Mouse (Mus musculus) liver, embryonic 14.5 days (tissue): ENCODE measurements around the gene Lrig1. TPM values are rescaled to one million over a fixed set of nuclear protein-coding genes. Genes with fewer than 3 reads are reported as not detected.

Experiments
- ATAC-seq: fragments of 200-750 bp; cut with Nextera tagmentation; 2 replicates; pipeline ENCODE4 v1.8.0; 2017; ENCODE audit warnings: moderate number of reproducible peaks, mild to moderate bottlenecking, moderate library complexity; ENCODE audit not compliant: insufficient read depth
- DNase-seq, 3 experiments: peaks; one replicate each; pipeline ENCODE4 v3.0.0-alpha.2; 2012 to 2013; ENCODE audit warnings: low read depth in 3 of 3, low spot score in 3 of 3
- H3K27ac ChIP-seq: fragments of 300-500 bp; sonication (generic); 2 replicates; pipeline ENCODE4 v1.5.1; 2014; ENCODE audit warnings: moderate library complexity, mild to moderate bottlenecking, control low read depth, inconsistent platforms
- H3K27me3 ChIP-seq: fragments of 300-500 bp; sonication (generic); 2 replicates; pipeline ENCODE4 v1.6.1; 2014; ENCODE audit warnings: mild to moderate bottlenecking, low read length, moderate library complexity; ENCODE audit not compliant: control insufficient read depth, insufficient read depth
- H3K36me3 ChIP-seq: fragments of 300-500 bp; sonication (generic); replicated peaks from 2 replicates; pipeline ENCODE4 v1.6.1; 2014; ENCODE audit warnings: low read depth; ENCODE audit not compliant: control insufficient read depth, insufficient read depth
- H3K4me1 ChIP-seq, 2 experiments: fragments of 200-500 bp in 1 of 2; fragments of 300-500 bp in 1 of 2; sonication (generic) in 1 of 2; replicated peaks; 2 replicates each; pipeline ENCODE4 v1.6.1; 2012 to 2014; ENCODE audit warnings: antibody characterized with exemption in 1 of 2, inconsistent platforms in 1 of 2, low read length in 1 of 2; ENCODE audit not compliant: control insufficient read depth in 2 of 2, insufficient read depth in 2 of 2
- H3K4me2 ChIP-seq: fragments of 300-500 bp; sonication (generic); 2 replicates; pipeline ENCODE4 v1.6.1; 2014; ENCODE audit warnings: low read depth, mild to moderate bottlenecking, control low read depth, moderate library complexity
- H3K4me3 ChIP-seq, 2 experiments: fragments of 200-500 bp in 1 of 2; fragments of 300-500 bp in 1 of 2; sonication (generic) in 1 of 2; 2 replicates each; pipeline ENCODE4 v1.5.1; 2012 to 2014; ENCODE audit warnings: low read depth in 2 of 2, low read length in 2 of 2, mild to moderate bottlenecking in 2 of 2, control low read depth in 1 of 2, inconsistent platforms in 1 of 2, moderate library complexity in 1 of 2; ENCODE audit not compliant: insufficient read depth in 1 of 2
- H3K9ac ChIP-seq: fragments of 300-500 bp; sonication (generic); replicated peaks from 2 replicates; pipeline ENCODE4 v1.6.1; 2014; ENCODE audit warnings: mild to moderate bottlenecking, control low read depth, moderate library complexity
- H3K9me3 ChIP-seq: fragments of 300-500 bp; sonication (generic); 2 replicates; pipeline ENCODE4 v1.6.1; 2016; ENCODE audit warnings: low read length, mixed read lengths; ENCODE audit not compliant: control insufficient read depth
- CTCF ChIP-seq: IDR thresholded peaks from 2 replicates; pipeline ENCODE4 v1.5.1; 2016; ENCODE audit warnings: antibody characterized with exemption, low read depth, control low read depth
- EP300 ChIP-seq: IDR thresholded peaks from 2 replicates; pipeline ENCODE4 v1.6.1; 2016; ENCODE audit warnings: antibody characterized with exemption, low read depth
- WGBS: fragments of 180-500 bp; shearing (Covaris S2); extraction: QIAGEN DNeasy Blood & Tissue Kit; methylation state at CpG from one replicate; pipeline ENCODE4 v1.1.7; 2014; ENCODE audit not compliant: insufficient replicate concordance; 5-methylcytosine and 5-hydroxymethylcytosine counted together
- polyA plus RNA-seq, 2 experiments: library from polyadenylated mRNA; depleted of rRNA in 1 of 2; stranded (reverse) in 1 of 2; unstranded in 1 of 2; fragments of >200 nt; fragmentation: Nextera tagmentation in 1 of 2; extraction: Ambion mirVana in 1 of 2; gene quantifications; 2 replicates each; pipeline versions ENCODE4 v1.2.1 to v1.2.3; 2012 to 2014

Lrig1 gene
- polyA plus RNA-seq, 2 experiments, result 2.7 to 2.8 TPM

GRCm38 (mm10) chr6:94646902-94647301 is 53.1 kb downstream of the Lrig1 start:
- WGBS, result 54% methylated on average over 6 of the region's 6 CpGs
- TF ChIP-seq EP300 (no peak), CTCF (no peak)
- no peak for DNase-seq
- Histone ChIP-seq H3K9me3 (no peaks in the 10 kb centered on the region), H3K4me1 (peaks cover 0 to 9% of the 10 kb centered on the region in 2 experiments; a peak in 2 of 4 replicates), H3K27ac (no peak overlapping the region), H3K27me3 (no peaks in the 10 kb centered on the region), H3K4me3 (no peak overlapping the region), H3K9ac (no peak overlapping the region), H3K4me2 (no peak overlapping the region), H3K36me3 (no peaks in the 10 kb centered on the region)
- ATAC-seq, result no peak

DNA sequence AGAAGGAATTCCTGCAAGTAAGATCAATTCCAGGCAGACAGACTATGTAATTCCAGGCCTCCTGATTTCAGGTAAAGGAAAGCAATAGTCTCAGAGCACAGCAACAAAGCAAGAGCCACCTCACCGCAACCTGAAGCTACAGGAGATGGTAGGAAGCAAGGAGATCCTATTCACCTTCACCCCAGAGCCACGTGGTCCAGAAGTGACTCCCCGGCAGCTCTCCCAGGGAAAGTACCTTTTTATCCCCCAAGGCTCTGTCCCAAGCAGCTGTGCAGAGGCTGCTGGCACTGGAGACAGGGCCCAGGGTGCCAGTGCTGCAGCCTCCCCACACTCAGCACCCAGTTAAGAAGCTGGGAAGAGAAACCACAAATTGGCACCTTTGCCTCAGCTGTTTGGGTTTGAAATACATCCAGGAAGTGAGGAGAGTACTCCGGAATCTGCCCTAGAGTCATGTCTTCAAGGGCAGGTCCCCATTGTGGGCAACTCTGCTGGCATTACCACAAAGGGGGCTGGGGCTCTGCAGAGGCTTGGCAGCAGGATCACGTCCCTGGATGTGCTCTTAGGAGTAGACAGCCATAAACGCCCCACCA is 53.6 kb downstream of the Lrig1 start:
- Histone ChIP-seq H3K9ac (no peak overlapping the region), H3K27ac (no peak overlapping the region), H3K9me3 (no peaks in the 10 kb centered on the region), H3K4me1 (peaks cover 0 to 9% of the 10 kb centered on the region in 2 experiments; a peak in 2 of 4 replicates), H3K36me3 (no peaks in the 10 kb centered on the region), H3K4me3 (no peak overlapping the region), H3K4me2 (no peak overlapping the region), H3K27me3 (no peaks in the 10 kb centered on the region)
- ATAC-seq, result no peak
- no peak for DNase-seq
- no peak for TF ChIP-seq CTCF
- no peak for TF ChIP-seq EP300
- 44% methylated on average over 6 of the region's 6 CpGs for WGBS

GRCm38 (mm10) chr6:94645723-94646122 is 54.2 kb downstream of the Lrig1 start:
- no peak for DNase-seq
- WGBS, result 20% methylated on average over 4 of the region's 4 CpGs
- H3K36me3 ChIP-seq, result no peaks in the 10 kb centered on the region
- no peaks in the 10 kb centered on the region for H3K9me3 ChIP-seq
- TF ChIP-seq EP300 (no peak), CTCF (no peak)
- no peak overlapping the region for H3K27ac ChIP-seq
- ATAC-seq, result no peak
- H3K27me3 ChIP-seq, result no peaks in the 10 kb centered on the region
- H3K4me1 ChIP-seq, result peaks cover 0 to 9% of the 10 kb centered on the region in 2 experiments; a peak in 2 of 4 replicates
- no peak overlapping the region for H3K4me3 ChIP-seq
- no peak overlapping the region for H3K4me2 ChIP-seq
- H3K9ac ChIP-seq, result no peak overlapping the region

DNA sequence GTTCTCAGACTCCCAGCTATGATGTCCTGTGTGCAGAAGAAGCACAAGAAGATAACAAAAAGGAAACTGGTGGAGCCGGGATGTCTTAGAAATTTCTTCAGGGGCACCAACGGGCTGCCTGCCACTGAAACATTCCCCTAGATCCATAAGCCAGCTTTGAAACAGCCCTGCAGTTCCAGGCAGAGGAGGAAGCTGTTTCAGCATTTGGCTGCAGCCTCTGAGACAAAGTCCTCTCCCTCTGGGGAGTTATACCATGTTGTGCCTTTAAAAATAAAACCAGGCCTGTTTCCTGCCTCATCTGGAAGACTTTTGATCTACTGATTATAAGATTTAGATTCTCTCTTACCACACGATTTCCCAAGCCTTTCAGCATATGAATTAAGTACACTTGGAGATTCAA is 55.3 kb downstream of the Lrig1 start:
- no peaks in the 10 kb centered on the region for H3K36me3 ChIP-seq
- peaks cover 0 to 9% of the 10 kb centered on the region in 2 experiments; a peak in 2 of 4 replicates for H3K4me1 ChIP-seq
- H3K9ac ChIP-seq, result no peak overlapping the region
- H3K27me3 ChIP-seq, result no peaks in the 10 kb centered on the region
- no peak for ATAC-seq
- TF ChIP-seq EP300 (no peak), CTCF (no peak)
- WGBS, result 51% methylated on average over 3 of the region's 3 CpGs
- no peak for DNase-seq
- no peak overlapping the region for H3K4me3 ChIP-seq
- H3K4me2 ChIP-seq, result no peak overlapping the region
- H3K27ac ChIP-seq, result no peak overlapping the region
- no peaks in the 10 kb centered on the region for H3K9me3 ChIP-seq

DNA sequence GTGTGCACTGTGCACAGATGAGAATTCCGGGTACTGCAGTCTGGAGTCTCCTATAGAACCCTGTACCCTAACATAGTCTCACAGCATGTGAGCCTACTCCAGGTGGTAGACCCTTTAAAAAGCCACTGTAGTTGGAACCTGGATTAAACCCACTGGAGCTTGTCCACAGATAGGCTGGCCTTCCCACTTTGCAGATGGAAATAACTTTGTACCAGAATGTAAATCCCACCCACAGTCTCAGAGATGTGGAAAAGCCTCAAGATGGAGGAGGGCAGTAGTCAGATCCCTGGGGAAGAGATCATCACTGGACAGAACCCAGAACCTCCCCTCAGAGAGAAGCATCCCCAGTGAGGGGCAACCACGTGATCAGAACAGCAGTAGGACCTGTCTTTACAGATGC is 56.0 kb downstream of the Lrig1 start:
- no peak overlapping the region for H3K27ac ChIP-seq
- H3K4me3 ChIP-seq, result no peak overlapping the region
- ATAC-seq (no peak), DNase-seq (no peak)
- WGBS, result 43% methylated on average over 2 of the region's 2 CpGs
- H3K4me1 ChIP-seq, result peaks cover 0 to 7% of the 10 kb centered on the region in 2 experiments; a peak in 2 of 4 replicates
- no peaks in the 10 kb centered on the region for H3K9me3 ChIP-seq
- TF ChIP-seq CTCF (no peak), EP300 (no peak)
- no peaks in the 10 kb centered on the region for H3K27me3 ChIP-seq
- H3K4me2 ChIP-seq, result no peak overlapping the region
- H3K9ac ChIP-seq, result no peak overlapping the region
- H3K36me3 ChIP-seq, result no peaks in the 10 kb centered on the region
